Mouse (Mus musculus): Measurements from ENCODE around the gene Dhx58.

The Dhx58 gene

DNA sequence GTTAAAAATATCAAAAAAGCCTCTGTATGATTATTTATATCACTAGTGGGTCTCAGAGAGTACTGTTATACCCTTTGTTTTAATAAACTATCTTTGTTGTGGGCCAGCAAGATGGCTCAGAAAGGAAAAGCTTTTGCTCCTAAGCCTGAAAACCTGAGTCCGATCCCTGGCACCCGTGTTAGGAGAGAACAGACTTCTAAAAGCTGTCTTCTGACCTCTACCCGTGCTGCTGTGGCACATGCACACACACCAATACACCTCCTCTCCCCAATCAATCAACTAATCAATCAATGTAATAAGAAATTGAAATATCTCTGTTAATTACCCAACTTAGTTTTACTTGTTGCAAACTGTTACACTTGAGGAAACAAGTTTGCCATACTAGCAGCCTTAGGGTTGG, 3.4 kb downstream of the Dhx58 start:
- DNase-seq: no peak

DNA sequence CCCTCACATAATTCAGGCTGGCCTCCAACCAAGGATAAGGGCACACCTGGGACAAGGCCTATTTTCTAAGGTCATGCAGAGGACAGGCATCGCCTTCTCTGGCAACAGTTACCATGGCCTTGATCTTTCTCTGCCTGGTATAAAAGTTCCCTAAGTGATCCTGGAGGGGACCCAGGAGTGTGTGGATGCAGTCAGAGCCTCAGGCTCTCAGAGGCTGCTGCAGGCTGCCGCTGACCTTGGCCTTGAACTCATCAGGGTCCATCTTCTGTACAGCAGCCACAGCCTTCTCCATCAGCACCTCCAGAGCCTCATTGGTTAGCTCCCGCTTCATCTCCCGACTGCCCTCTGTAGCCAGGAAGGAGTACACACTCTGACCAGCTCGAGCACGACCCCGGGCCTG, 6.2 kb downstream of the Dhx58 start:
- no peak for DNase-seq

DNA sequence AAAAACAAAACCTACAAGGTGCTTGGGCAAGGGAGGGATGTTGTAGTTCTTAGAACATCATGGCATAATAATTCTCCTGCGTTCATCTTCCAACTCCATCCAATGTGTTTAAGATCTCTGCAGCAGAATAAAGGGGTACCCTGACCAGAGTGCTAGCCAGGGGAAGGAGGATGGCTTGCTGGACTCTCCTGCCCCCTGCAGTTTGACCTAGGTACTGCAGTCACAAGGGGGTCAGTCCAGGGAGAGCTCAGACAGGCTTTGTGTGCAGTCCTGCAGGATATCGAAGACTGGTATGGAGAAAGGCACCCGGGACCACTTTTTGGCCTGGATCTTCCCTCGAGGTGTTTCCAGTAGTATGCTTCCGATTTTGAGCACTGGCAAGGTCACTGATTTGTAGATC, 9.1 kb downstream of the Dhx58 start:
- peak; percentile 89 for DNase-seq

DNA sequence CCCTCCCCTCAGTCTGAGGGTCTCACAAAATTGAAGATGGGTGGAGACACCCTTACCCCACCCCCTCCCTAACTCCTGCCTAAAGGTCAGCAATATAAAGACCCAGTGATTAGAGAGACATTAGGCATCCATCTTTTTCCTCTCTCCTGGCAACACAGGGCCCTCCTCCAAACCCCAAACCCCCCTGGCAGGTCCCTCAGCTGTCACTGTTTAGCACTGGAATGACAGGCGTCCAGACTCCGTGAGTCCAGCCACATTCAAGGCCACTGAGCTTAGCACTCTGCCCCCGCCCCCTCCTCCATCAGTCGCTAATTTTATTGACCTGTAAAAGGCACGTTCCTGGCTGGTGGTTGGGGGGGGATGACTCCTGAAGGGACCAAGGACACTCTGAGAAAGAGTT, 10.9 kb downstream of the Dhx58 start:
- DNase-seq: no peak

DNA sequence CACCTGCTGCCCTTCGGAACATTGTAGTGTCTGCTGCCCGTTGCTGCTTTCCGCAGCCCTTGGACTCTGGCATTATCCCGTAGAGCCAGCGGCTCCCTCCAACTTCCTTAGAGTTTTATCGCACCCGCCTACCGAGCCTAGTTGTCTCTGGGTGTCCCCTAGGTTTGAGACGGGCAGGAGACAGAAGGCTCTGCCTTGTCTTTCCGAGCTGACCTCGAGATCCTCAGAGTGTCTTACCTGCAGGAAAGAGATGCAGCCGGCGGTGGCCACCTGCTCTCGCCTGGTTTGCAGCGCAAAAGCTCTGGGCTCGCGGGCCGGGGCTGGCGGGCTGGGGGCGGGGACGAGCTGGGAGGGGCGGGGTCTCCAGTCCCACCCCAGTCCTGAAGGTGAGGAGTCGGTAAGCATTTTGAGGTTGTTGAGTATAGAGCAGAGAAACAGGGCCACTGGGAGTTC, 11.9 kb downstream of the Dhx58 start, which contains the start of gene Zfp385c:
Gene Zfp385c (minus strand): TSS at position 292 of the 453 bp plus-strand sequence.
- DNase-seq: peak; percentile 14 to 28

DNA sequence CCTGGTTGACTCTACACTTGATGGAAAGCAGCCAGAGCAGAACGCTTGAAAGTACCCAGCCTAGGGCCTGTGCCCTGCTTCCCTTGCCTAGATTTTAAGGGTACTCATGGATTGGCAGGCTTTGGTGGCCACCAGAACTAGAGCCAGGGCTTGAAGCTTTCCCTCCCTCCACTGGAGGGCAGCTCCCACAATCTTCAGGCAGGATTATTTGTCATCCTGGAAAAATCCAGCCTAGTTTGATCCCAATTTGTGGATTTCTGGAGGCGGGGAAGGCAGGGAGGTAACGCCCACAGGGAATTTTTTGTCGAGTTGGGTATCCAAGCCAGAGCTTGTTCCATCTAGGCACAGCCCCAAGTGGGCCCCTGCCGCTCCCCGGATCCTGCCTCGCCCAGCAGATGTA, 13.7 kb downstream of the Dhx58 start:
- DNase-seq: no peak

DNA sequence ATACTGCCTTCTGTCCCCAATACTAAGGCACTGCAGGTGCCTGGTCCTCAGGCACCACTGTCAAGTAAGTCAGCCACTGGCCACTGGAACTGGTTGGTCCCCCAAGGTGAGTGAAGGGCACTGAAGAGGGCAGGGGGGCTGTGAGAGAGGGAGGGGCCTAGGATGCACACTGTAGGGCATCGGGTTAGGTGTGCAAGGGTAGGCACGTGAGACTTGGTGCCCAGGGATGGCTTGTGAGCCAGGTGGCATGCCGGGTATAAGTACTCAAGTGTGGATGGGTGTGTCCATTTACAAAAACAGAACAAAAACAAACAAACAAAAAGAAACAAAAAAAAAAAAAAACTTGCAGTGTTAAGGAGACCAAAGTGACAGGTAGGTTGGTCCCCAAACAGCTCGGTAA, 15.6 kb downstream of the Dhx58 start:
- no peak for DNase-seq

DNA sequence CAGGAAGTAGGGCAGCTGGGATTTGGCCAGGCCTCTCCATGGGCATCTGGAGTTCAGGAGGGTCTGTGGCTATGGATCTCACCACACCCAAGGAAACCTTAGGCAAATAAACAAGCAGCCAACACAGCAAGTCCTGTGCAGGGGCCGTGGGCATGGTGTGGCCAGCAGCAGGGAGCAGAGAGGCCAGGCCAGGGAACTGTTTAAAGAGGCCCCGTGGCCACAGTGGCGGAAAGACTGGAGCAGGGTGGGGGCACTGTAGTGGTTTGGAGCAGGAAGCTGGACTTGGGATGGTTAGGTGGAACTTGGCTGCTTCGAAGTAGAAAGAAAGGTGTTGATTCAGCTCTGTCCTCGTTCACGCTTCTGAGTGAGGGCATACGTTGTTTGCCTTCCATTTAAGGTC, 16.8 kb downstream of the Dhx58 start:
- DNase-seq: no peak

DNA sequence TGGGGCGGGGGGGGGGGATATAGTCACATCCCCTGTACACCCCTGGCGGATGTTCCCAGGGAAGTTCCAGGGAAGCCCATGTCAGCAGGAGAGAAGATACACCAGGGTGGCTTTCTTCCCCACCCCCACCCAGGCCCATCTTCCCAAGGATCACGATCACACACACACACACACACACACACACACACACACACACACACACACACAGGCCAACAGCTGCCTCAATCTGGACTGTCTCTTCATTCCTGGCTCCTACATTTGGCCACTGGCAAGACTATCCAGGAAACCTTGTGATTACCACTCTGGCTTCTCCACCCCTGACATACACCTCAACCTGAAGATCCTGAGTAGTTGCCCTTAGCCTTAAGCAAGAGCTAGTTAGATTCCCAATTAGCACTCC, 18.7 kb downstream of the Dhx58 start:
- DNase-seq: no peak

DNA sequence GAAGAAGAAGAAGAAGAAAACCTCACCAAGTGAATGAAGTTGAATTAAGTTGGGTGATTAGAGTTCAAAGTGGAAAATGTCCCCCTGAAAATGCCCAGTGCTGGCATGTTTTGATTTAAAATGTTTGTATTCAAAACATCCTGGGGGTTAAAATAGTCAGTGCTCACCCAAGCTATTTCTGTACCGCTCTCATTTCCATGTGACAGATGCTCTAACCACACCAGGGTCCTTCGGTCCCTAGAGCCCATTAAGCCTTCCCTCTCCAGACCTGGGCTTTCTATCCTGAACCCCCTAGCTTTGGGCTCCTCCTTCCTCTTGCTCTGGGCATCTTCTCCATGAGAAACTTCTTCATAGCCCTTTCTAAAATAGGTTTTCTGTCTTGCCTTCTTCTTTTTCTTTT, 20.0 kb downstream of the Dhx58 start:
- DNase-seq: no peak

DNA sequence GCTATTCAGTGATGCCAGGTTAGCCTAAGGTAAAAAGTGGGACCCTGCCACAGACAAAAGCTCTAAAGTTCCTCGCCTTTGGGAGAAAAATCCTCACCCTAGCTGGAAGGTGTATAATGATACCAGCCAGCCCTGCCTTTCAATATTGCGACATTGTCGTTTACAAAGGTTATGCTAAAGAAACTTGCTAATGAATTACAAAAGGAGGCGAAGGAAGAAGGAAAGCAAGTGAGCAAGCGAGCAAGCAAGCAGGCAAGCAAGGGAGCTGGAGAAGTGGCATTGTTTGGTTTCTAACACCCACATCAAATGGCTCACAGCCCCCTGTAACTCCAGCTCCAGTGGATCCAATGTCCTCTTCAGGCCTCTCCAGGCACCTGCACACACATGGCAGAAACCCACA, 21.5 kb downstream of the Dhx58 start:
- DNase-seq: no peak

DNA sequence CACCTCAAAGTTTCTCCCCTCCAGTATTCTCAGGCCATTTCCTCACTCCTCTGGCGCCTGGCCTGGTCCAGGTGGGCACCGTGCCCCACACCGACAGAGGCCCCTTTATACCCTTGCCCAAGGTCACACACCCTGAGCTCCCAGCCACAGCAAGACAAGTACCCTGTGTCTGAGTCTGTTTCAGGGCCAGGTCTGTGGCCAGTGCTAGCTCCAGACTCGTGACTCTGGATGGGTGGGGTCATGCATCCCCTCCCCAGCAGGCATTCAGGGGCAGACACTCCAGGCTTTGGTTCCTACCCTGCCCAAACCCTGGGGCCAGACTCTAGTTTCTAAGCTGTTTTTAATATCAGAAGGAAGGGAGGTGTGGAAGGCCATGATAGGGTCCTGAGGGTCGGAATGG, 22.2 kb downstream of the Dhx58 start:
- DNase-seq: no peak

DNA sequence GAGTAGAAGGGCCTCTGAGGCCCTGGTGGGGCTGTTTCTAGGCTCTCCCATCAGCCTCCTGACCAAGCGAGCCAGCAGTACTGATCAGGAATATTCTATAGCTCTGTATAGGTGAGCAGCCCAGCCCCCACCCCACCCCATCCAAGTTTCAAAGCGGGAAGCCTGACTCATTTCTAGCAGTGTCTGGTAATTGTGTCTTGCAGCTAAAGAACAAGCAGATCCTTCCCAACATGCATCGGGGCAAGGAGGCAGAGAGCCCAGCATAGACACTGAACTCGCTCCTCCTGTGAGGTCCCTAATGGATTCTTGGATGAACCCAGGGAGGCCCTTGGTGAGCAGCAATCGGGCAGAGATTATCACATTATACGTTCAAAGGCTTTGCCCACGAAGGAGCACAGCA, 26.3 kb downstream of the Dhx58 start:
- DNase-seq: no peak

DNA sequence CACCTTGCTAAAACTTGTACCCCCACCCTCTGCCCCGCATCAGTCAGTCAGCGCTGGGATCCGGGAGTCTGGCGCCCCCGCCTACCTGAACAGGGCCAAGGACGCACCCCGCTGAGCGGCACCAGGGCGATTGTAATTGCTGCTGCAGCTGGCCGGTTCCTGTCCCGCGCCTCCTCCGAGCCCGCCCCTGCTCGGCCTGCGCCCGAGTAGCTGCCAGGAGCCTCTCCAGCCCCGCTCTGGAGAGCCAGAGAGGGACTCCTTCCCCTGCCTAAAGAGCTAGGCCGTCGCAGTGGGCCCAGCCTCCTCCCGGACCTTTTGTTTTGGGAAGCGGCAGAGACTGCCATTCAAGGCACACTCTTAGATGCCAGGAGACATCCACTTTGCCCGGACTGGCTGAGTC, 30.9 kb downstream of the Dhx58 start:
- no peak for DNase-seq

DNA sequence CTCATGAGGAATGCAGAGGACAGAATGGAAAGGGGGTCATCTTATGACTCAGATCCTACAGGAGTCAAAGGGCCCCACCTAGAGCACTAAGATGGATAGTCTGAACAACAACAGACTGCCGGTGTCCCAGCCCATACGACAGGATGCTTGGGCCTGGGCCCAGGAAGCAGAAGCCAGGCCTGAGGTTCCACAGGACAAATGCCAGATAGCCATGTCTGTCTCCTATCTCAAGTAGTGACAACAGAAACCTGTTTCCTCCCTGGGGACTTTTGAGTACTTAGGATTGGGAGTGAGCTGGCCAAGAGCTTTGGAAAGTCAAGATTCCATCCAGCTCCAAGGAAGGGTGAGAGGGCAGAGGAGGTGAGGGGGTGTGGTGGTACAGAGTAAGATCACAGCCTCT, 32.1 kb downstream of the Dhx58 start:
- DNase-seq: no peak

DNA sequence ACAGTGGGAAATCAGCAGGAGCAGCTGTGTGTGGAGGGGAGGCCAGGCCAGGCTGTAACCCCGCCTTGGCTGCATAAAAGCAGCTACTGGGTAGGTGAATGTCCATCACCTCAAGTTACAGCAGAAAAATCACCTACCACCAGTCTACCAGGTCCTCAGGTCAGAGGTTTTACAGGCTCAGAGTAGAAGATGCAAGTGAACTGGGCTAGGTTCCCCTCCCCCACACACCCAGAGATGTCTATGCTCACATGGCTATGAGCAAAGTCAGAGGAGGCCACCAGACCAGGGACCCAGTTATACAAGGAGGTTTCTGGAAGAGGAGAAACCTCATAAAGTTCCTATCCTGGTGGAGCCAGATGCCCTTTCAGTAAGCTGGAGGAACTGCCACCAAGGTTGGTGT, 33.0 kb downstream of the Dhx58 start:
- no peak for DNase-seq

DNA sequence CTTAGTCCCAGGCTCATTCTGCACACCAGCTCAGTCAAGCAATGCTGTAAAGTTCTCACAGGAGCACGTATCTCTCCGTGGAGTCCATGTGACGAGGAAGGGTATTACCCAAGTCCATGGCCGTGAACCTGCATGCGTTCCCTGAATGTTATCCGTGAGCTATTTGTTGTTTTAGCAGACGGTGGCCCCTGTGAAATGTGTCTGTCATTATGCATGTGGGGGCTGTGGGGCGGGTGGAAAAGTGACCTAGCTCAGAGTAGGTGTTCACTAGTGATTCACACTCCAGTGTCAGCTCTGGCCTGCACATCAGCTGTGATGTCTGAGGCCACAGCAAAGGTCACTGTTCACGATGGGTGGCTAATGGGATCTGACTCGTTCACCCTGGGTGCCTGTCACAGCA, 44.3 kb downstream of the Dhx58 start:
- DNase-seq: no peak

DNA sequence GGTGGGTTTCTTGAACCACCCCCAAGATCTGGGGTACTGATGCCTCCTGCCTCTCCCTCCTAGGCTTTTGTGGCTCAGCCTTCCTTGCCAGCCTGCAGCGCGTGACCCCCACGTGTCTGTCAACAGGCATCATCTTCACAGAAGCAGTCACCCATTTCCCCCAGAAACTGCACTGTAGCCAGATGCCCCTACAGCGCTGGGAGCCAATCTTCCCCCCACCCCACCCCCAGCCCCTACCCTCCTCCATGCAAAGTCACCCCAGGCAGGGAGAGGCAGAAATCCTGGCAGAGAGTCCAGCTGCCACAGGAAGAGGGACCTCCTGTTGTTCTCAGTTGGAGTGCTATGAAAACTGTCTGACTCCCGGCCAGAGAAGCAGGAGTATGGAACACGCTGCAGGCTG, 47.6 kb downstream of the Dhx58 start:
- no peak for DNase-seq

DNA sequence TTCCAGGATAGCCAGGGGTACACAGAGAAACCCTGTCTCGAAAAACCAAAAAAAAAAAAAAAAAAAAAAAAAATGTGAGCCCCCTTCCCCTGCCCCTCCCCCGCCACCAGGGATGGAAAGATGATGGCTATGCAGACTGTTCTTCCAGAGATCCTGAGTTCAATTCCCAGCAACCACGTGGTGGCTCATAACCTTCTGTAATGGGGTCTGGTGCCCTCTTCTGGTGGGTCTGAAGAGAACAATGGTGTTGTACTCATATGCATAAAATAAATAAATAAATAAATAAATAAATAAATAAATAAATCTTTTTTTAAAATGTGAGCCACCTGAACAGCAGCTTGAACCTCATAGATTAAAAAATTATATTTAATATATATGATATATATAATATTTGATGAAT, 48.5 kb downstream of the Dhx58 start:
- DNase-seq: peak in 1 of 2 experiments; percentile 32

DNA sequence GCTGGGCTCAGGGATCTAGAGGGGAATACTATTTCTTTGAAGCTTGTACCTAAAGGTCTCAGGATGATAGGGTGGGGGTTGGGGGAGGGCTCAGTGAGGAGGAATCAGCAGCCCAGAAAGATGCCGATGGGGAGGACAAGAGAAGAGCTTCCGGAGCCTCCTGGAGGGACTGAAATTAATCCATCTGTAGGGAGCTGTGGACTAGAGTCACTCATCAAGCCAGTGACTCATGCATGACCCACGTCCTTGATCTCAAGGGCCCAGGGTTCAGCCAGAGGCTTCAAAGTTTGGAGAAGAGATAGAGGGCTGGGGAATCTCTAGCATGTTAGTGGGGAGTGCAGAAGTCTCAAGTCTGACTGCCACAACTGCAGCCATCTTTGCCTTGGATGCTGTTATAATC, 52.3 kb downstream of the Dhx58 start:
- DNase-seq: no peak

DNA sequence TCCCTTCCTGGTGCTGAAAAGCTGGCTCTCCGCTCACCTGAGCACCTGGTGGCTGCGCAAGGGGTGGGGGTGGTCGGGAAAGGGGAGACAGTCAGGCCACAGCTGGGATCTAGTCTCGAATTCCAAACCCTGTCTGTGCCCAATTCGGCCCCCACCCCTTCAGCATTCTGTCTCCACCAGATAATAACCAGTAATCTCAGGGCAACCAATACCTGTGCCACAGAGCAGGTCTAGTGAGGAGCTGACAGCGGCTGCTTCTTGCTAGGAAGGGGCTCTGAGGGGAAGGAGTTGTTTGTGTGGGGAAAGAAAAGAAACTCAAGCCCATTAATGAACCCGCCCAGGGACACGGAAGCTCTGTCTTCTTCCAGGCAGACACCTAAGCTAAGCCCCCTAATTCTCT, 52.9 kb downstream of the Dhx58 start:
- DNase-seq: no peak

DNA sequence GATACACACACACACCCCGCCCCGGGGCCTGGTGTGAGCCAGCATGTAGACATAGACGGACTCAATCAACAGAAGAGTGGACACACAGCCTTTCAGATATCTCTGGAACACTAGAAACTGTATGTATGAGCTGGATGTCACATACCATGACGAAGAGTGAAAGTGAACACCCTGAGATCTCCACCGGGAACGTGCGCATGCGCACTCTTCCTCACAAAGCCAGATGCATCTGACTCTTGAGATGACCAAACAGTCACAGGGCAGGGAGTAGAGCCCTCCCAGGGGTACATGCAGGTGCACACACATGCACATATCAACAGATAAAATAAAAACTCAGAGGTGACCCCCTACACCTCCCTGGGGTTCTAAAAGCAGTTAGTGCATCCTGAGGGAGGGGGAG, 55.7 kb downstream of the Dhx58 start:
- no peak for DNase-seq

DNA sequence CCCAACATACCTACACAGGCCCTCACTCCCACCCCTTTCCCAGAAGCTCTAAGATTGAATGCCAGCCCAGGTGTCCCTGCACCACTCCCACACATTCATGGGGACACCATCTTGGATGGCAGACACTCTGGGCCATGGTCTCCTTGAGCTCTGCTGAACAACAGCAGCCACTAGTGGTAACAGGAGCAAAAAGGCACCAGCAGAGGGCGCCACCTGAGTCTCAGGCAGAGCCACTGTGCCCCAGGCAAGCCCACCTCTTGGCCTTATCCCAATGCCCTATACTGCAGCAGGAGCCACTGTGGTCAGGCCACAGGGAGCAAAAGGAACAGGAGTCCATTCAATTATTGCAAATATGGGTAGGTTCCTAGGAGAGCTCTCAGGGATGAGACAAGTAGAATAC, 57.8 kb downstream of the Dhx58 start:
- peak; percentile 63 to 66 for DNase-seq

Measured in B cell, adult 2 months (primary cell).